Mouse (Mus musculus) midbrain, embryonic 15.5 days (tissue): ENCODE measurements around the gene Ap3d1. TPM values are rescaled to one million over a fixed set of nuclear protein-coding genes. Genes with fewer than 3 reads are reported as not detected.

Experiments
- ATAC-seq: fragments of 200-750 bp; cut with Nextera tagmentation; replicated peaks from 2 replicates; pipeline ENCODE4 v1.8.0; 2017; ENCODE audit warnings: moderate TSS enrichment
- H3K27ac ChIP-seq: fragments of 300-500 bp; sonication (generic); 2 replicates; pipeline ENCODE4 v1.5.1; 2015; ENCODE audit warnings: mild to moderate bottlenecking, inconsistent platforms
- H3K27me3 ChIP-seq: fragments of 300-500 bp; sonication (generic); replicated peaks from 2 replicates; pipeline ENCODE4 v1.6.1; 2015; ENCODE audit warnings: inconsistent platforms
- H3K36me3 ChIP-seq: fragments of 300-500 bp; sonication (generic); replicated peaks from 2 replicates; pipeline ENCODE4 v1.6.1; 2015; ENCODE audit warnings: inconsistent platforms
- H3K4me1 ChIP-seq: fragments of 300-500 bp; sonication (generic); 2 replicates; pipeline ENCODE4 v1.6.1; 2015; ENCODE audit warnings: inconsistent platforms
- H3K4me2 ChIP-seq: fragments of 300-500 bp; sonication (generic); 2 replicates; pipeline ENCODE4 v1.6.1; 2015; ENCODE audit warnings: inconsistent platforms, mild to moderate bottlenecking, moderate library complexity
- H3K4me3 ChIP-seq: fragments of 300-500 bp; sonication (generic); 2 replicates; pipeline ENCODE4 v1.5.1; 2015; ENCODE audit warnings: mild to moderate bottlenecking, inconsistent platforms
- H3K9ac ChIP-seq: fragments of 300-500 bp; sonication (generic); 2 replicates; pipeline ENCODE4 v1.6.1; 2015; ENCODE audit warnings: mild to moderate bottlenecking, inconsistent platforms
- H3K9me3 ChIP-seq: fragments of 300-500 bp; sonication (generic); 2 replicates; pipeline ENCODE4 v1.6.1; 2016; ENCODE audit warnings: inconsistent platforms
- WGBS: fragments of 180-500 bp; shearing (Covaris S2); methylation state at CpG from one replicate; pipeline ENCODE4 v1.1.7; 2015; ENCODE audit warnings: mixed read lengths; 5-methylcytosine and 5-hydroxymethylcytosine counted together
- polyA plus RNA-seq: library from polyadenylated mRNA; unstranded; fragments of >200 nt; fragmentation: Nextera tagmentation; extraction: Ambion mirVana; gene quantifications from 2 replicates; pipeline ENCODE4 v1.2.1, GENCODE M21; 2015

The Ap3d1 gene
- polyA plus RNA-seq, 1 experiment from 2014 or later: 117 TPM

- ATAC-seq: no peak
- no peaks in the 10 kb centered on the region; the same call in 1 of the 2 replicates for H3K27me3 ChIP-seq
- no peaks in the 10 kb centered on the region for H3K9me3 ChIP-seq
- H3K4me1 ChIP-seq: peaks cover 33% of the 10 kb centered on the region
- H3K36me3 ChIP-seq: no peaks in the 10 kb centered on the region
- peak overlapping the region; percentile 89 for H3K4me2 ChIP-seq
- H3K4me3 ChIP-seq: peak overlapping the region; percentile 89
- no peak overlapping the region for H3K27ac ChIP-seq
- WGBS: 25% methylated on average over 3 of the region's 3 CpGs
- peak overlapping the region; percentile 91 for H3K9ac ChIP-seq
Observed at GRCm38 (mm10) chr10:80756099-80756498, 14.0 kb upstream of the Ap3d1 start.

- ATAC-seq: peak; percentile 15
- Histone ChIP-seq H3K4me3 (peak overlapping the region; percentile 89), H3K36me3 (no peaks in the 10 kb centered on the region), H3K9me3 (no peaks in the 10 kb centered on the region), H3K4me1 (peaks cover 27% of the 10 kb centered on the region), H3K27ac (peak overlapping the region; percentile 90), H3K9ac (peak overlapping the region; percentile 91), H3K27me3 (no peaks in the 10 kb centered on the region; the same call in 1 of the 2 replicates), H3K4me2 (peak overlapping the region; percentile 89)
- under 1% methylated on average over 67 of the region's 75 CpGs for WGBS
Observed at GRCm38 (mm10) chr10:80755291-80756015, 13.4 kb upstream of the Ap3d1 start.

- Histone ChIP-seq H3K36me3 (no peaks in the 10 kb centered on the region), H3K4me1 (peaks cover 27% of the 10 kb centered on the region), H3K9me3 (no peaks in the 10 kb centered on the region), H3K4me3 (peak within 1 kb of the TSS; percentile 89), H3K4me2 (peak within 1 kb of the TSS; percentile 89), H3K9ac (peak within 1 kb of the TSS; percentile 91), H3K27me3 (no peaks in the 10 kb centered on the region; the same call in 1 of the 2 replicates), H3K27ac (peak within 1 kb of the TSS; percentile 90)
- peak; percentile 91 for ATAC-seq
- 1% methylated on average over 53 of the region's 57 CpGs for WGBS
Observed at GRCm38 (mm10) chr10:80754594-80755290, 12.7 kb upstream of the Ap3d1 start, which contains the start of gene Dot1l. Gene Dot1l, plus strand, starts transcription at chr10:80755206.

- H3K27me3 ChIP-seq: no peaks in the 10 kb centered on the region; the same call in 1 of the 2 replicates
- no peak overlapping the region for H3K9ac ChIP-seq
- 4% methylated on average over 6 of the region's 6 CpGs for WGBS
- H3K4me1 ChIP-seq: peaks cover 14% of the 10 kb centered on the region
- peak overlapping the region; percentile 15 for H3K4me2 ChIP-seq
- H3K27ac ChIP-seq: no peak overlapping the region
- no peak for ATAC-seq
- no peaks in the 10 kb centered on the region for H3K36me3 ChIP-seq
- no peaks in the 10 kb centered on the region for H3K9me3 ChIP-seq
- no peak overlapping the region for H3K4me3 ChIP-seq
Observed at GRCm38 (mm10) chr10:80752079-80752625, 10.1 kb upstream of the Ap3d1 start.

- Histone ChIP-seq H3K27me3 (no peaks in the 10 kb centered on the region; the same call in 1 of the 2 replicates), H3K4me2 (peak overlapping the region; percentile 15), H3K27ac (no peak overlapping the region), H3K36me3 (no peaks in the 10 kb centered on the region), H3K4me1 (peaks cover 6% of the 10 kb centered on the region), H3K9ac (no peak overlapping the region), H3K9me3 (no peaks in the 10 kb centered on the region), H3K4me3 (no peak overlapping the region)
- 12% methylated on average over 16 of the region's 16 CpGs for WGBS
- no peak for ATAC-seq
Observed at GRCm38 (mm10) chr10:80751188-80751832, 9.2 kb upstream of the Ap3d1 start.

- Histone ChIP-seq H3K9ac (no peak overlapping the region), H3K27me3 (no peaks in the 10 kb centered on the region; the same call in 1 of the 2 replicates), H3K4me1 (no peaks in the 10 kb centered on the region; the same call in 1 of the 2 replicates), H3K36me3 (no peaks in the 10 kb centered on the region), H3K27ac (no peak overlapping the region), H3K4me2 (no peak overlapping the region), H3K9me3 (no peaks in the 10 kb centered on the region), H3K4me3 (no peak overlapping the region)
- WGBS: 12% methylated on average over 6 of the region's 6 CpGs
- no peak for ATAC-seq
Observed at GRCm38 (mm10) chr10:80748609-80749008, 6.5 kb upstream of the Ap3d1 start.

GRCm38 (mm10) chr10:80747410-80747809 is 5.3 kb upstream of the Ap3d1 start:
- Histone ChIP-seq H3K27me3 (no peaks in the 10 kb centered on the region; the same call in 1 of the 2 replicates), H3K4me1 (peaks cover 4% of the 10 kb centered on the region), H3K9ac (no peak overlapping the region), H3K36me3 (no peaks in the 10 kb centered on the region), H3K27ac (no peak overlapping the region), H3K9me3 (no peaks in the 10 kb centered on the region), H3K4me2 (no peak overlapping the region), H3K4me3 (no peak overlapping the region)
- WGBS: 19% methylated on average over 3 of the region's 3 CpGs
- no peak; the same call in 1 of the 2 replicates for ATAC-seq

- no peak overlapping the region for H3K4me3 ChIP-seq
- no peak overlapping the region for H3K27ac ChIP-seq
- H3K9ac ChIP-seq: no peak overlapping the region
- H3K27me3 ChIP-seq: no peaks in the 10 kb centered on the region
- 39% methylated on average over 5 of the region's 5 CpGs for WGBS
- H3K36me3 ChIP-seq: no peaks in the 10 kb centered on the region
- no peak for ATAC-seq
- H3K4me2 ChIP-seq: no peak overlapping the region
- H3K9me3 ChIP-seq: no peaks in the 10 kb centered on the region
- H3K4me1 ChIP-seq: peaks cover 26% of the 10 kb centered on the region
Observed at GRCm38 (mm10) chr10:80744262-80744661, 2.2 kb upstream of the Ap3d1 start.

GRCm38 (mm10) chr10:80741634-80742179 is 357 bp downstream of the Ap3d1 start:
- peak; percentile 9 for ATAC-seq
- peak overlapping the region; percentile 96 for H3K4me3 ChIP-seq
- H3K27me3 ChIP-seq: no peaks in the 10 kb centered on the region
- H3K4me1 ChIP-seq: peaks cover 44% of the 10 kb centered on the region
- H3K36me3 ChIP-seq: no peaks in the 10 kb centered on the region
- H3K9me3 ChIP-seq: no peaks in the 10 kb centered on the region
- H3K9ac ChIP-seq: peak overlapping the region; percentile 97
- WGBS: under 1% methylated on average over 41 of the region's 46 CpGs
- H3K27ac ChIP-seq: peak overlapping the region; percentile 88
- peak overlapping the region; percentile 89 for H3K4me2 ChIP-seq

- Histone ChIP-seq H3K27me3 (no peaks in the 10 kb centered on the region), H3K4me3 (peak overlapping the region; percentile 96), H3K4me2 (peak overlapping the region; percentile 89), H3K36me3 (no peaks in the 10 kb centered on the region), H3K9me3 (no peaks in the 10 kb centered on the region), H3K27ac (no peak overlapping the region), H3K9ac (peak overlapping the region; percentile 97), H3K4me1 (peaks cover 49% of the 10 kb centered on the region)
- no peak for ATAC-seq
- 37% methylated on average over 5 of the region's 5 CpGs for WGBS
Observed at GRCm38 (mm10) chr10:80741146-80741545, 918 bp downstream of the Ap3d1 start.

- Histone ChIP-seq H3K4me3 (no peak overlapping the region), H3K36me3 (0 out of 2 replicates have a peak, but pooled peaks cover 4% of the 10 kb centered on the region), H3K27me3 (no peaks in the 10 kb centered on the region), H3K4me1 (peaks cover 49% of the 10 kb centered on the region), H3K9me3 (no peaks in the 10 kb centered on the region), H3K27ac (no peak overlapping the region), H3K4me2 (0 out of 2 replicates have a peak overlapping the region, but pooled peaks have one; percentile 1), H3K9ac (no peak overlapping the region)
- WGBS: 62% methylated on average over 1 of the region's 1 CpGs
- no peak for ATAC-seq
Observed at GRCm38 (mm10) chr10:80738657-80739056, 3.4 kb downstream of the Ap3d1 start.
